In genomic region chr12:82700840-82701239, GRCm38 (mm10) we compare ENCODE assay signal across 8 mouse cellular contexts.
DNase-seq lines count a peak whose midpoint lies in the region; ATAC-seq lines count a peak whose summit lies in the region.

No protein-coding gene starts in this region.

- ATAC-seq in megakaryocyte progenitor cell, adult 5-6 weeks (replicated peaks; ENCODE audit: poor library complexity), result peak; percentile 99

- WGBS in large intestine, adult 2 months, result 60% methylated on average over 5 of the region's 5 CpGs

- DNase-seq in gastrocnemius, adult 18-20 months (ENCODE audit: low spot score), result peak; percentile 45
- DNase-seq in gastrocnemius, postnatal 4 days (ENCODE audit: low spot score in 2 of 2), result no peak
- DNase-seq in thymus, postnatal 14 days, result peak; percentile 9
- DNase-seq in thymus, postnatal 0 days (ENCODE audit: low spot score), result no peak
- DNase-seq in cerebellum, postnatal 36 days, result peak; percentile 23 to 33
- peak; percentile 1 for DNase-seq in large intestine, adult 2 months (ENCODE audit: low read depth, low spot score)
- no peak for DNase-seq in frontal cortex, postnatal 25 days (ENCODE audit: low spot score in 2 of 2)

Comparison
In these comparisons a context has a peak if more than half of its experiments do, and no peak if none do; other contexts are left out.
1. DNase-seq: peak in gastrocnemius, adult 18-20 months (single experiment), thymus, postnatal 14 days (single experiment), cerebellum, postnatal 36 days (2 of 2) and large intestine, adult 2 months (single experiment); none in gastrocnemius, postnatal 4 days (0 of 2), thymus, postnatal 0 days (single experiment) and frontal cortex, postnatal 25 days (0 of 2).